Mouse (Mus musculus) CH12.LX (cell line): Measurements from ENCODE around the gene Pmepa1.

Experiments used
- CHD2 ChIP-seq: IDR thresholded peaks from 2 replicates; pipeline ENCODE4 v1.6.1; 2011; ENCODE audit warnings: low read length, improper control_type of control experiment
- CTCF ChIP-seq, 2 experiments: IDR thresholded peaks in 1 of 2; conservative IDR thresholded peaks in 1 of 2; 2 replicates each; pipeline ENCODE4 v1.5.1; 2011 to 2012; ENCODE audit warnings: low read depth in 2 of 2, low read length in 2 of 2, improper control_type of control experiment in 1 of 2, inconsistent platforms in 1 of 2, mild to moderate bottlenecking in 1 of 2, moderate library complexity in 1 of 2
- GABPA ChIP-seq: IDR thresholded peaks from 2 replicates; pipeline ENCODE4 v1.6.1; 2012; ENCODE audit warnings: low read depth, low read length, improper control_type of control experiment, inconsistent platforms; ENCODE audit not compliant: insufficient replicate concordance
- HCFC1 ChIP-seq: IDR thresholded peaks from 2 replicates; pipeline ENCODE4 v1.6.1; 2012; ENCODE audit warnings: low read depth, mild to moderate bottlenecking, inconsistent platforms, low read length, improper control_type of control experiment
- MEF2A ChIP-seq: IDR thresholded peaks from 2 replicates; pipeline ENCODE4 v1.6.1; 2014; ENCODE audit warnings: low read depth, mild to moderate bottlenecking, inconsistent platforms, low read length, improper control_type of control experiment, borderline replicate concordance
- MXI1 ChIP-seq: IDR thresholded peaks from 2 replicates; pipeline ENCODE4 v1.6.1; 2011; ENCODE audit warnings: mild to moderate bottlenecking, low read depth, low read length, improper control_type of control experiment
- NRF1 ChIP-seq: IDR thresholded peaks from 2 replicates; pipeline ENCODE4 v1.6.1; 2014; ENCODE audit warnings: low read depth, mild to moderate bottlenecking, inconsistent platforms, low read length, improper control_type of control experiment, moderate library complexity
- POLR2A ChIP-seq: IDR thresholded peaks from 2 replicates; pipeline ENCODE4 v1.6.1; 2011; ENCODE audit warnings: low read depth, mild to moderate bottlenecking, improper control_type of control experiment, low read length
- RCOR1 ChIP-seq: conservative IDR thresholded peaks from 2 replicates; pipeline ENCODE4 v1.6.1; 2012; ENCODE audit warnings: low read depth, mild to moderate bottlenecking, inconsistent platforms, low read length, improper control_type of control experiment
- SMC3 ChIP-seq: IDR thresholded peaks from 2 replicates; pipeline ENCODE4 v1.6.1; 2011; ENCODE audit warnings: low read depth, low read length, improper control_type of control experiment
- TBP ChIP-seq: conservative IDR thresholded peaks from 2 replicates; pipeline ENCODE4 v1.6.1; 2011; ENCODE audit warnings: low read depth, low read length, improper control_type of control experiment
- UBTF ChIP-seq: IDR thresholded peaks from 2 replicates; pipeline ENCODE4 v1.6.1; 2012; ENCODE audit warnings: low read depth, mild to moderate bottlenecking, inconsistent platforms, low read length, improper control_type of control experiment, moderate library complexity
- USF1 ChIP-seq: IDR thresholded peaks from 2 replicates; pipeline ENCODE4 v1.6.1; 2014; ENCODE audit warnings: low read depth, mild to moderate bottlenecking, inconsistent platforms, low read length, improper control_type of control experiment
- ZMIZ1 ChIP-seq: IDR thresholded peaks from 2 replicates; pipeline ENCODE4 v1.6.1; 2012; ENCODE audit warnings: low read depth, mild to moderate bottlenecking, inconsistent platforms, low read length, improper control_type of control experiment

- TF ChIP-seq CTCF (conservative IDR thresholded peaks at IDR 0.05 in 1 of 2, IDR thresholded peaks at IDR 0.05 in 1 of 2; ENCODE audit: low read depth in 2 of 2, low read length in 2 of 2) (no peak), HCFC1 (no peak), POLR2A (no peak), MXI1 (no peak), SMC3 (no peak), NRF1 (no peak), MEF2A (no peak), RCOR1 (no peak), ZMIZ1 (no peak), GABPA (no peak), TBP (no peak), UBTF (no peak), CHD2 (no peak), USF1 (no peak)
Observed at GRCm38 (mm10) chr2:173270196-173270595, 6.1 kb downstream of the Pmepa1 start.
